Mouse (Mus musculus) macrophage (primary cell): ENCODE measurements around the gene Wasf3. TPM values are rescaled to one million over a fixed set of nuclear protein-coding genes. Genes with fewer than 3 reads are reported as not detected.
"Not testable (repeated sequence)": the region's sequence is repeated elsewhere in the genome, so short reads cannot be mapped to it uniquely, and the experiment has no call there.

ENCODE experiments used
- H3K27ac ChIP-seq: fragments of 350-480 bp; formaldehyde crosslinking; 2 replicates; pipeline ENCODE4 v1.9.0; 2021
- H3K36me3 ChIP-seq: fragments of 350-480 bp; formaldehyde crosslinking; 2 replicates; pipeline ENCODE4 v1.9.0; 2021; ENCODE audit errors: inconsistent target
- H3K4me3 ChIP-seq: fragments of 350-480 bp; formaldehyde crosslinking; 2 replicates; pipeline ENCODE4 v1.9.0; 2021; ENCODE audit errors: inconsistent target
- H3K79me2 ChIP-seq: fragments of 350-480 bp; formaldehyde crosslinking; 2 replicates; pipeline ENCODE4 v1.9.0; 2021; ENCODE audit errors: inconsistent target
- WGBS: methylation state at CpG from one replicate; pipeline ENCODE4 v1.1.7; 2026; ENCODE audit warnings: inconsistent platforms; ENCODE audit not compliant: missing documents; 5-methylcytosine and 5-hydroxymethylcytosine counted together
- polyA plus RNA-seq: library from polyadenylated mRNA; stranded (reverse); fragments of 250-400 nt; gene quantifications from 3 replicates; pipeline ENCODE4 v1.2.4, GENCODE M21; 2018; ENCODE audit warnings: inconsistent platforms

Gene Wasf3
- polyA plus RNA-seq, 1 experiment from 2014 or later, result not detected

DNA sequence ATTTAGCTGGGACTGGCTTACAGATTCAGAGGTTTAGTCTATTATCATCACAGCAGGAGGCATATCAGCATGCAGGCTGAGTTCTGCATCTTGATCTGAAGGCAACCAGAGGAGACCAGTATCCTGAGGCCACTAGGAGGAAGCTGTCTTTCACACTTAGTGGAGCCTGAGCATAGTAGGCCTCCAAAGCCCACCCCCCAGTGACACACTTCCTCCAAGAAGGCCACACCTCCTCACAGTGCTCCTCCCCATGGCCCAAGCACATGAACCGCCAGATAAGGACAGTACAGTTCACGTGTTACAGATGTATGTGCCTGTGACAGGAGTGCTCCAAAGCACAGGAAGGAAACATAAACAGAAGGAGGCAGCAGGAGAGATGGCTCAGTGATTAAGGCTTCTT, 58.0 kb downstream of the Wasf3 start:
- no peaks in the 10 kb centered on the region for H3K79me2 ChIP-seq
- H3K27ac ChIP-seq, result no peak overlapping the region
- 36% methylated on average over 2 of the region's 2 CpGs for WGBS
- no peak overlapping the region for H3K4me3 ChIP-seq
- no peaks in the 10 kb centered on the region for H3K36me3 ChIP-seq

DNA sequence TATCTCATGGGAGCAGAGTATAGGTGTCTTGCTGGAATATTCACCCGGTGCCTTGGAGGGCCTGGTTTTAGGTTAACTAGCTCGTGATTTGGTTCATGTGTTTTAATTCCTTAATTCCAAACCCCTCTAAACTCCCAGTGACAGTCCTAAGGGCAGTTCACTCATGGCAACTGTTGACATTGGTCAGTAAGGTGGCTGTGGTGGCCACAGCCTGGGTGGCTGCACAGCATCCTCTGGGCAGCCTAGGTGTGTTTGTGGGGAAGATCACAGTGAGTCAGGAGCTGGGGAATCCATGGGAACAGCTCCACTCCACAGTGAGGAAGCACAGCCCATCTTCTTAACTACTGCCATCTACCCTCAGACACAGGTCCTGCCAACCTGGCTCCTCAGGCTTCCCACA, 61.8 kb downstream of the Wasf3 start:
- no peaks in the 10 kb centered on the region for H3K36me3 ChIP-seq
- H3K4me3 ChIP-seq, result no peak overlapping the region
- WGBS, result 83% methylated on average over 2 of the region's 2 CpGs
- H3K79me2 ChIP-seq, result no peaks in the 10 kb centered on the region
- H3K27ac ChIP-seq, result no peak overlapping the region

DNA sequence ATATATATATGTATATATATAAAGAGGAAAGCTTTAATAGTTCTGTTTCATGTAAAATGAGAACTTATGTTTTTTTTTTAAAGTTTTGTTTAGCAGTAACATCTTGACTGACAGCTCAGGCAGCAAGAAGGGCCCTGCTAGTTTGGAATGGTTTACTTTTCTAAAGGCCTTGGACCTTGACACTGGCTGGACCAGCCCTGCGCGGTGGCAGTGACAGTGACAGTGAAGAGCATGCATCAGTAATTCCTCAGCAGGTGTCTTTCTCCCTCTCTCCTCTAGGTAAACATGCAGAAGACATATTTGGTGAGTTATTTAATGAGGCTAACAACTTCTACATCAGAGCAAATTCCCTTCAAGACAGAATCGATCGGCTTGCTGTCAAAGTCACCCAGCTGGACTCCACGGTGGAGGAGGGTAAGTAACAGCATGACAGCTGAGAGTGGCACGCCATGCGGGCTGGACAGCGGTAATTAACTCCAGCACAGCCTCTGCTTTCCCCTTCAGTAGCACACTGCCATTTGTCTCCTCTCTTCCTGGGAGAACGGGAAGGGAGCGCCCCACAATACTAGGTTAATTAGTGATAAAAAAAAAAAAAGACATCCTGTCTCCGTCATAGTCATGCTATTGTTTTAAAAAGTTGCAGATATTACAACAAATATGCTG, 66.9 kb downstream of the Wasf3 start:
- H3K4me3 ChIP-seq, result no peak overlapping the region
- WGBS, result 89% methylated on average over 11 of the region's 11 CpGs
- H3K79me2 ChIP-seq, result no peaks in the 10 kb centered on the region
- H3K27ac ChIP-seq, result no peak overlapping the region
- H3K36me3 ChIP-seq, result no peaks in the 10 kb centered on the region

DNA sequence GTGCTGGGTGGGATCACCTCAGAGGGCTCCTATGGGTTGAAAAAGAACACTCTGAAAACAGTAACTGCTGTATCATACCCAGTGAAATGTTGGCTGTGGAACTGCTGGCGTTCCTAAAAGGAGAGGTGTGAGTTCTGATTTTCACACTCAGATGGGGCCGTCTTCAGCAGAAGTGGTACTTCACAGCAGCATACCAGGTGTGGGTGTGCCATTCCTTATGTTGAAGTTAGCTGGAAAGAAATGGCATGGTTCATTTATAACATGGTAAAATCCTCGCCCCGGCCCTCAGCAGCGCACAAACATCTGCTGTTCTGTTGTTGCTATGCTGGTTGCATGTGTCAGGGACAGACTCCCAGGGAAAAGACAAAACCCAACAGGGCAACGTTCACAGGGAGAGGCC, 68.8 kb downstream of the Wasf3 start:
- 88% methylated on average over 6 of the region's 6 CpGs for WGBS
- H3K4me3 ChIP-seq, result no peak overlapping the region

DNA sequence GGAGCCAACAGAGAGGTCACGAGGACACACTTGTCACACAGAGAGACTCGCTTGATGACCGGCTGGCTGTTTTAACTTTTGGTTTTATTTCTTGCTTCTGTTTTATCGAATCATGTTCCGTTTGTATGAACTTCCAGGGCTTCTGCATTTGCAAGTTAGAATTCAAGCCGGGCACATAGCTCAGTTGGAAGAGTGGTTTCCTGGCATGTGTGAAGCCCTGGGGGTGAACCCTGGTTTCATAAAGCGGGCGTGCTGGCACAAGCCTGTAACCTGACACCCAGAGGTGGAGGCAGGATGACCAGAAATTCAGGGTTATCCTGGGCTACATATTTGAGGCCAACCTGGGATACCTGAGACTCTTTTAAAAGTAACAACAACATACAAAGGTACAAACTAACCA, 76.8 kb downstream of the Wasf3 start:
- WGBS, result 28% methylated on average over 8 of the region's 8 CpGs
- no peaks in the 10 kb centered on the region for H3K79me2 ChIP-seq
- no peak overlapping the region for H3K27ac ChIP-seq
- H3K36me3 ChIP-seq, result no peaks in the 10 kb centered on the region
- no peak overlapping the region for H3K4me3 ChIP-seq

More for the DNA sequence above, 68.8 kb downstream of the Wasf3 start:
- no peaks in the 10 kb centered on the region for H3K36me3 ChIP-seq
- no peaks in the 10 kb centered on the region for H3K79me2 ChIP-seq
- no peak overlapping the region for H3K27ac ChIP-seq

DNA sequence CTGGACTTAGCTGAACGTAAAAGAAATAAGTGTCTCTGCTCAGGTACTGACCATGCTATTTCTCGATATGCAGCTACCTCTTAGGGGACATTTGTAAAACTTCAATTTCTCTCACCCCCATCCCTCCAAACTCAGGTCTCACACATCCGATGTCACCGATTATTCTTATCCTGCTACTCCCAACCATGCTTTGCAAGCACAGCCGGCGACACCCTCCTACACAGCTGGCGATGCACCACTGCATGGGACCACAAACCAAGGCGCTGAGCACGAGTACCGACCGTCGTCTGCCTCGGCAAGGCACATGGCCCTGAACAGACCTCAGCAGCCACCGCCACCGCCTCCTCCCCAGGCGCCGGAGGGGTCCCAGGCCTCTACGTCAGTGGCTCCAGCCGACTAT, 81.9 kb downstream of the Wasf3 start:
- 95% methylated on average over 19 of the region's 19 CpGs for WGBS
- Histone ChIP-seq H3K79me2 (no peaks in the 10 kb centered on the region), H3K27ac (no peak overlapping the region), H3K36me3 (no peaks in the 10 kb centered on the region), H3K4me3 (no peak overlapping the region)

DNA sequence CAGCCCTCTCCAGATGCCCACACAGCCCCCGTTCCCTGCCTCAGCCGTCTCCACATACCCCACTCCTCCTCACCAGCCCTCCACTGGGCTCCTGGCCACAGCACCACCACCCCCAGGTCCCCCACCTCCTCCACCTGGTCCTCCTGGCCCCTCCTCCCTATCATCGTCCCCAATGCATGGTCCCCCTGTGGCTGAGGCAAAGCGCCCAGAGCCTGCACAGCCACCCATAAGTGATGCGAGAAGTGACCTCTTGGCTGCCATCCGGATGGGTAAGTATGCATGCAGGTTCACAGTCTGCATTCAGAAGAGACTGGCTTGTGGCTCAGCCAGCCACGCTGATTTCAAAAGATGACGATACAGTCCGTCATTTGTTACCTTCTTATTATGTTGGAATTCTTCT, 83.5 kb downstream of the Wasf3 start:
- 91% methylated on average over 7 of the region's 9 CpGs for WGBS
- no peak overlapping the region for H3K4me3 ChIP-seq
- H3K27ac ChIP-seq, result no peak overlapping the region
- no peaks in the 10 kb centered on the region for H3K36me3 ChIP-seq
- H3K79me2 ChIP-seq, result no peaks in the 10 kb centered on the region

DNA sequence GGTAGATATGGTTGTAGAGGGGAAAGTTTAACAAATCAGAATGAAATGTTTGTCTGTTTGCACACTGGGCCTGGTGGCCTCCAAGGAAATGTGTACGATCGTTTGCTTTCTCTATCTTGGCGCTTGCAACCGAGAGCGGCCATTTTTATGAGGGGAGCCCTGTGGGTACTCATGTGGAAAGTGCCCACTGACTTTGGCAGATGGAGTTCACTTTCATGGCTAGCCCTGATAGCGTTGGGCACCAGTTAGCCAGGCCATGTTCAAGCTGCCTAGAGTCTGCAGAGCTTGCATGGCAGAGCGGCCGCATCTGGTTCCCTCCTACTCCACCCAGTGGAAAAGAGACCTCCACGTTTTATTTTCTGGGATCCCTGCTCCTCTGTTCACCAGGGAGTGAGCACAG, 86.0 kb downstream of the Wasf3 start:
- no peak overlapping the region for H3K4me3 ChIP-seq
- H3K79me2 ChIP-seq, result no peaks in the 10 kb centered on the region
- no peaks in the 10 kb centered on the region for H3K36me3 ChIP-seq
- H3K27ac ChIP-seq, result no peak overlapping the region
- 83% methylated on average over 9 of the region's 9 CpGs for WGBS

DNA sequence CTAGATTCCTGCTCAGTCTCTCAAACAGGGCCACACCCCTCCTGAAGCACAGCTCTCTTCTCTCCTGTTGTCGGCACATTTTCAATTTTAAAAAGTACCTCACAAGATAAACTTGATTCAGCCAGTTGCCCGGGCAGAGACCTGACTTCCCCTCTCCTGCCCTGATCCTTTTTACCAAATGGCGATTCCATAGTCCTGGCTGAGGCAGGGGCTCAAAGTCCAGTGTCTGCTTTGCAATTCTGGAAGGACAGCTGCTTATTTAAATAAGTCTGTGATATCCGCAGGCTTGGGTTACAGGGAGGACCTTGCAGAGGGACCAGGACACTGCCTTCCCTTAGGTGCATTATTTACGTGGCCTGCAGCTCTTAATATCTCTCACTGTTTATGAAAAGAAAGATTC, 86.5 kb downstream of the Wasf3 start:
- 91% methylated on average over 5 of the region's 5 CpGs for WGBS
- H3K79me2 ChIP-seq, result no peaks in the 10 kb centered on the region
- no peak overlapping the region for H3K4me3 ChIP-seq
- H3K27ac ChIP-seq, result no peak overlapping the region
- no peaks in the 10 kb centered on the region for H3K36me3 ChIP-seq

DNA sequence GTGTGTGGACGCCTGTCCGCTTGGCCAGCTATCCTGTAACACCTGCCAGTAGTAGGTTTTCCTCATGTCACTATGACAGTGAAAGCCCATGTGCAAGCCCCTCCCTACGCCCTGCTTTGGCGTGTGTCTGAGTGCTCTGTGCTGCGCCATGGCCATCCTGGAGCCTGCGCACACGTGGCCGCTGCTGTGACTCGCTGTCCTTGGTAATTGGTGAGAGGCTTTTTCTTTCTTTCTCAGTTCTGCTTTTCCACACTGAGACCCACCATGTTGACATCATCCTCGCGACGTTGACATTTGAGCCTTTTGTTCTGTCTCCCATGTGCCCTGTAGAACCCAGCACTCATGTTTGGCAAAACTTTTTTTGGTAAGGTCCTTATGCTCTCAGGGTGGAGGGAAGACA, 87.0 kb downstream of the Wasf3 start:
- H3K79me2 ChIP-seq, result no peaks in the 10 kb centered on the region
- H3K27ac ChIP-seq, result no peak overlapping the region
- H3K36me3 ChIP-seq, result no peaks in the 10 kb centered on the region
- no peak overlapping the region for H3K4me3 ChIP-seq
- WGBS, result 82% methylated on average over 9 of the region's 12 CpGs

DNA sequence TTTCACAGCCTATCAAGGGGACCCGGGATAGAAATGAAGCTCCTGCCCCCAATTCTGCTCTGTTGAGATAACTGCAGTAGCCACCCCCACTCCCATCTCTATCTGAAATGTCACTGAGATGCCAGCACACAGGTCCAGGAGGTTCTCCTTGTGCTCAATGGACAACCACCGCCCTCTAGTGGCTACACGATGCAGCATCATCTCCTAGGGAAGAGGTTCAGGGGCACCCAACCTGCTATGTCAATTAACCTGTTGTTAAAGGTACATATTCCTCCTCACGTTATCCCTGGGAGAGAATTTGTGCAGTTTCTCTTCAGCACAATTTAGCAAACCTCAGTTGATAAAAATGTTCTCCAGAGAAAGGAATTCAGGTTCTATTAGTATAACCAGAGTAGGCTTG, 94.8 kb downstream of the Wasf3 start:
- H3K79me2 ChIP-seq, H3K27ac ChIP-seq, H3K4me3 ChIP-seq, H3K36me3 ChIP-seq: not testable (repeated sequence)
- WGBS, result 20% methylated on average over 2 of the region's 4 CpGs

DNA sequence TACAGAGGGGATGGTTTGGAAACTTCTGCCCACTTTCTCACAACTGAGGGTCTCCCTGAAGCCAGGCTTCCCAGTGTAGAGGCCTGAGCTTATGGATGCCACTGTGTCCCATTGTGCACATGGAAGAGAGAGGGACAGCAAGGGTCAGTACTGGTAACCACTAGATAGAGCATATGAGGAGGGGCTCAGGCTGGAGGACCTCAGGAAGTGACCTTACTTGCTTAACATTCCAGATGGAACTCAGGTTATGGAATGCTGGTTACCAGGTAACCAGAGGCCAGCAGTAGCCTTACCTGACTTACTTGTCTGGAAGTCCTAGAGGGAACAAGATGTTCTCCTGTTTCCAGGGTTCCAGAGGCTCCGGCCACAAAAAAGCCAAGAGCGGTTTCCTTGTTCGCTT, 96.9 kb downstream of the Wasf3 start, which contains the start of gene Gm6408:
Gene Gm6408, plus strand, starts transcription at position 301 of the 400 bp plus-strand sequence.
- not testable (repeated sequence) for H3K27ac ChIP-seq, H3K79me2 ChIP-seq, H3K36me3 ChIP-seq, H3K4me3 ChIP-seq
- no CpG with 5 or more reads among the region's 3 CpGs for WGBS

DNA sequence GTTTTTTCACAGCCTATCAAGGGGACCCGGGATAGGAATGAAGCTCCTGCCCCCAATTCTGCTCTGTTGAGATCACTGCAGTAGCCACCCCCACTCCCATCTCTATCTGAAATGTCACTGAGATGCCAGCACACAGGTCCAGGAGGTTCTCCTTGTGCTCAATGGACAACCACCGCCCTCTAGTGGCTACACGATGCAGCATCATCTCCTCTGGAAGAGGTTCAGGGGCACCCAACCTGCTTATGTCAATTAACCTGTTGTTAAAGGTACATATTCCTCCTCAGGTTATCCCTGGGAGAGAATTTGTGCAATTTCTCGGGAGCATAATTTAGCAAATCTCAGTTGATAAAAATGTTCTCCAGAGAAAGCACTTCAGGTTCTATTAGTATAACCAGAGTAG, 104.2 kb downstream of the Wasf3 start:
- not testable (repeated sequence) for H3K27ac ChIP-seq
- 7% methylated on average over 3 of the region's 4 CpGs for WGBS

DNA sequence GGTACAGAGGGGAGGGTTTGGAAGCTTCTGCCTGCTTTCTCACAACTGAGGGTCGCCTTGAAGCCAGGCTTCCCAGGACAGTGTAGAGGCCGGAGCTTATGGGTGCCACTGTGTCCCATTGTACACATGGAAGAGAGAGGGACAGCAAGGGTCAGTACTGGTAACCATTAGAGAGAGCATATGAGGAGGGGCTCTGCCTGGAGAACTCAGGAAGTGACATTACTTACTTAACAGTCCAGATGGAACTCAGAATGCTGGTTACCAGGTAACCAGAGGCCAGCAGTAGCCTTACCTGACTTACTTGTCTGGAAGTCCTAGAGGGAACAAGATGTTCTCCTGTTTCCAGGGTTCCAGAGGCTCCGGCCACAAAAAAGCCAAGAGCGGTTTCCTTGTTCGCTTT, 106.3 kb downstream of the Wasf3 start, which contains the start of gene Gm6370:
Gene Gm6370, plus strand, starts transcription at position 301 of the 400 bp plus-strand sequence.
- WGBS, result no CpG with 5 or more reads among the region's 5 CpGs
- not testable (repeated sequence) for H3K4me3 ChIP-seq, H3K79me2 ChIP-seq, H3K27ac ChIP-seq, H3K36me3 ChIP-seq

More for the DNA sequence above, 104.2 kb downstream of the Wasf3 start:
- H3K4me3 ChIP-seq, H3K36me3 ChIP-seq, H3K79me2 ChIP-seq: not testable (repeated sequence)

DNA sequence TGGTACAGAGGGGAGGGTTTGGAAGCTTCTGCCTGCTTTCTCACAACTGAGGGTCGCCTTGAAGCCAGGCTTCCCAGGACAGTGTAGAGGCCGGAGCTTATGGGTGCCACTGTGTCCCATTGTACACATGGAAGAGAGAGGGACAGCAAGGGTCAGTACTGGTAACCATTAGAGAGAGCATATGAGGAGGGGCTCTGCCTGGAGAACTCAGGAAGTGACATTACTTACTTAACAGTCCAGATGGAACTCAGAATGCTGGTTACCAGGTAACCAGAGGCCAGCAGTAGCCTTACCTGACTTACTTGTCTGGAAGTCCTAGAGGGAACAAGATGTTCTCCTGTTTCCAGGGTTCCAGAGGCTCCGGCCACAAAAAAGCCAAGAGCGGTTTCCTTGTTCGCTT, 117.3 kb downstream of the Wasf3 start, which contains the start of gene 4930449I24Rik:
Gene 4930449I24Rik, plus strand, starts transcription at position 301 of the 400 bp plus-strand sequence.
- not testable (repeated sequence) for H3K27ac ChIP-seq, H3K79me2 ChIP-seq, H3K4me3 ChIP-seq, H3K36me3 ChIP-seq
- WGBS, result no CpG with 5 or more reads among the region's 5 CpGs

DNA sequence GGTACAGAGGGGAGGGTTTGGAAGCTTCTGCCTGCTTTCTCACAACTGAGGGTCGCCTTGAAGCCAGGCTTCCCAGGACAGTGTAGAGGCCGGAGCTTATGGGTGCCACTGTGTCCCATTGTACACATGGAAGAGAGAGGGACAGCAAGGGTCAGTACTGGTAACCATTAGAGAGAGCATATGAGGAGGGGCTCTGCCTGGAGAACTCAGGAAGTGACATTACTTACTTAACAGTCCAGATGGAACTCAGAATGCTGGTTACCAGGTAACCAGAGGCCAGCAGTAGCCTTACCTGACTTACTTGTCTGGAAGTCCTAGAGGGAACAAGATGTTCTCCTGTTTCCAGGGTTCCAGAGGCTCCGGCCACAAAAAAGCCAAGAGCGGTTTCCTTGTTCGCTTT, 129.0 kb downstream of the Wasf3 start, which contains the start of gene Gm3402:
Gene Gm3402, plus strand, starts transcription at position 301 of the 400 bp plus-strand sequence.
- WGBS, result no CpG with 5 or more reads among the region's 5 CpGs
- H3K27ac ChIP-seq, H3K36me3 ChIP-seq, H3K4me3 ChIP-seq, H3K79me2 ChIP-seq: not testable (repeated sequence)
